Mouse (Mus musculus) left cerebral cortex, adult 8-10 months (tissue): Measurements from ENCODE around the gene Tff3. TPM values are rescaled to one million over a fixed set of nuclear protein-coding genes. Genes with fewer than 3 reads are reported as not detected.
A peak's percentile ranks its signal among the peaks of the same experiment; 100 is the strongest.

ENCODE experiments used
- DNase-seq, 2 experiments: peaks; one replicate each; pipeline ENCODE4 v3.0.0; 2022; ENCODE audit warnings: low spot score in 2 of 2
- total RNA-seq, 4 experiments: library from RNA; stranded (reverse); gene quantifications; 2 replicates each; pipeline ENCODE4 v1.2.4; 2022

The Tff3 gene
- total RNA-seq = not detected

DNA sequence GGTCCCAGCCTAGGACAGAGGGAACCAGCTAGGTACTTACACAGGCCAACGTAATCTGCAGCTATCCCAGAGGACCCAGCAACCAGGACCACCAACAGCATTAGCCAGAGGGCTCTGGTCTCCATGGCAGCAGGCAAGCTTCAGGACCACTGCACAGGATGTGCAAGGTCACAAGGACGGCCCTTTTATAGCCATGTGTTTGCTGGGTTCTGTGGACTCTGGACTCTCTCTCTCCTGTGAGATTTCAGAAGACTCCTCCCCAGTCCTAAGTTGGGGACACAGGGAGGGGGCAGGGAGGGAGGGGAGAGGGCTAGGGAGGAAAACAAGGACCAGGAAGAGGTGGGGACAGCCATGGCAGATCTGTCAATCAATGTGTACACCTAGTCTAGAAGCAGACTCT is at the start of gene Tff3:
Tff3 (minus strand) TSS at position 195 of the 400 bp plus-strand sequence.
- no peak for DNase-seq

DNA sequence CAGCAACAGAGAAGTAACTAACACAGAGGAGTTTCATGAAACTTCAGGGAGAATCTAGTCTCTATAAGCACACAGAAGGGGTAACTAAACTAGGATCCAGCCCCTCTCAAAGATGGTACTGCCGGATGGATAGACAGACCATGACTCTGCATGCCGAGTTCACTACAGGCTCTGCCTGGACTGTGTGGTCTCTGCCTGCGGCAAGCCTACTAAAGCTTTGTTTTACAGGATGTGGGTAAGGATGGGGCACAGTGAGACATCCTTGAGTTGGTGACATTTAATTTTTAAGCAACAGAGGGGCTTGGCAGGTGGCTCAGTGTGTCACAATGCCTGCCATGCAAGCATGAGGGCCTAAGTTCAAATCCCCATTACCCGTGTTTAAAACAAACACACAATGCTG is 46.9 kb upstream of the Tff3 start:
- DNase-seq = no peak

DNA sequence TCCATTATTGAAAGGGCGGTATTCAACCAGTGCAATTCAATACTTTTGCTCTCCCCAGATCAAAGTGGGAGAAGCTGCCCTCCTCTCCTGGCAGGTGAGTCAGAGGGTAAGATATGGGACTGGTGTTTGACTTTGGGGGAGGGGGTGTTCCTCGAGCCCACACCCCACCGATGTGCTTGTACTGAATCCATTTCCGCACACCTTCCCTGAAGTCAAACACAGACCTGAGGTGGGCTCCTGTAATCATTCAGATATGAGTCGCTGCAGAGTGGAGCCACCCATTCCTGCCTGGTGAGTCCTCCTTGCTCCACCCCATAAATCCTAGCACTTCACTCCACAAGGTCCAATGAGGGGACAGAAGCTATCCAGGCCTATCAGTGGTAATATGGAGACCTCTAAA is 40.4 kb upstream of the Tff3 start:
- no peak for DNase-seq

DNA sequence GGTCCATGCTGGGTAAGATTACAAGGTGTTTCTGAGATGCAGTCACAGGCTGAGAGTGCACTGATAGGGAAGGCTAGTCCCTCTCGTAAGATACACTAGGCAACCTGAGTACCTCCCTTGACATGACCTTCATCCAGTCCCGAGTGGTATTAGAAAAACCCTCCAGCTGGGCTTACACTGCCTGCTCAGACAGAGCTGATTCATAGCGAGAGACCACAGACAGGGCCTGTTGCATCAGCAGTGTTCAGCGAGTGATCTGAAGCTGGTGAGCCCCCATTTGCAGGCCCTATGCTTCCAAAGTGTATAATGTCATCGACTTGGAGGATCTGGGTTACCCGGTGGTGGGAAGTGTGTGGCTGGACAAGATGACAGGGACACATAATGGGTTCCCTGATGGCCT is 35.7 kb upstream of the Tff3 start, which contains the start of gene Tff1:
Tff1 (minus strand) TSS at position 151 of the 400 bp plus-strand sequence.
- DNase-seq = no peak

DNA sequence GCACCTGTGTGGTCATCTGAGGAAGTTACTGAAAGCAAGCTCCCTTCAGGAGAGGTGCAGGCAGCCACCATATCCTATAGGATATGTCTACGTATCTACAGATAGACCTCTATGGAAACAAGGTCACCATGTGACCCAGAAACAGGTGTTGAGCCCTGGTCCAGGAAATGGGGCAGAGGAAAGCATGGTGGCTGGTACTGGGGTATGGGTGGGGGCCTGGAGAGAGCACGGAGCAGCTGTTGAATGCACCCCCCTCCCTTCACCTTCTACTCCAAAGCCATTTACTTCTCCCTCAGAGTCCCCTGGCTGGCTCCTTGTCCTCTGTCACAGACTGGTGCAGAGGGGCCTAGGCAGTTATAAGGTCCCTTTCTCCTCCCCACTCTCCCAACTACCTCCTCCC is 34.4 kb upstream of the Tff3 start:
- DNase-seq = no peak

DNA sequence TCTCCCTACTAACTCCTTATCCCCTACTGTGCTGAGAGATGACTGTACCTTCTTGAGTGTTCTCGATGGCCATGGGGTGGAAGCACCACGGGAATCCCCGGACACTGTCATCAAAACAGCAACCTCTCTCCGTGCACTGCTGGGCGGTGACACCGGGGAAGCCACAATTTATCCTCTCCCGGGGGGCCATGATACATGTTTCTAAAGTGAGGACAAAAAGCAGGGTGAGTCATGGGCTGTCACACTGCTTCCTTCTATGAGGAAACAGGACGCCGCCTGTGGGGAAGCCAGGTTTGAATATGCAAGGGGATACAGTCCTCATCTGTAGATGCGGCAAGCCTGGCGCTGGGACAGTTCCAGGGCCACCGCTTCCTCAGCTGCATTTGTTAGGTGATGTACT is 33.2 kb upstream of the Tff3 start:
- no peak for DNase-seq

DNA sequence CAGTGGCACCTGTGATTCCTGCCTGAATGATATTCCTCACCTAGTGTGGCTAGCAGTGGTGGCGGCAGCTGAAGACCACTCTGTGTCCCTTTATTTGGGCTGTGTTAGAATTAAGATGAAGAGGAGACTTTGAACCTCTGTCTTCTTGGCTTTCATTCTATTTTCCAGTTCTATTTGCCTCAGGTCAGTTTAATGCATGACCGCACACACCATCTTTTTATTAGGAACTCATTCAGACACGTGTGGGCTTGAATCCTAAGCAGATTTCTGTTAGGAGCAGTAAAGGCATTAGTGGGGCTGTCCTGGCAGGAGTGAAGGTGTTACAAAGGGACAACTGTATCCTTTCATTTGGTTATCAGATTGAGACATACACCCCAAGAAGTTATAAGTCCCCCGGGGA is 30.8 kb upstream of the Tff3 start:
- no peak for DNase-seq

DNA sequence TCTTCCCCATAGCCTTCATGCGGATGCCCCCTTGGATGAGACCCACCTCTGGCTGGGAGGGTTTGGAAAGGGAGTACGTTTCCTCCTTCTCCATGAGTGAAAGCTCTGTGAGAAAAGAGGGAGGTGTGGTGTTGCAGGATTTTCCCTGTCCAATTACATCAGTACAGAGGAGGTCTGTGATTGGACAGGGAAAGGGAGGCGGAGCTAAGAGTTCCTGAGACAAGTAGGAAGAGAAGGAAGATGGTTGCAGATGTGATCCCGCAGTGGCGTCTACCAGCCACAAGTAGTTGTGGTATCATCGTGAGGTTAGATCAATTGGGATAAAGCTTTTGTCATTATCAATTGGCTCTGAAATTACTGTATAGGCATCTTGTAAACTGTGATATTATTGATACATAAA is 28.5 kb upstream of the Tff3 start:
- no peak for DNase-seq

DNA sequence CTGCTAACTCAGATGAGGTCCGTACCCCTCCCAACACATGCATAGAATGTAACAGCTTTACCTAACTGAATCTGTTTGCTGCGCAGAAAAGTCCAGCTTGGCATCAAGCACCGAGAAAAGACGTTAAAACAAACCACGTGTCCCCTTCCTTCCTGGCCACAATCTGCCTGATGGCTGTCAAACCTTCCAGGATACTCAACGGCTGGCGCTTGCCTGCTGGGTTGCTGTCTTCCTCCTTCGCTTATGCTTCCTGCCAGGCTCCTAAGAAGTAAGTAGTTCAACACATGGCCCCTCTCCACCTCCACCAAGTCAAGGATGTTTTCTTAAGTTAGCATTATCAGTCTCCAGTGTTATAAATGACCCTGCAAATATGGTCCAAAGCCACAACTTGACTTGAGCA is 24.3 kb upstream of the Tff3 start:
- no peak for DNase-seq

DNA sequence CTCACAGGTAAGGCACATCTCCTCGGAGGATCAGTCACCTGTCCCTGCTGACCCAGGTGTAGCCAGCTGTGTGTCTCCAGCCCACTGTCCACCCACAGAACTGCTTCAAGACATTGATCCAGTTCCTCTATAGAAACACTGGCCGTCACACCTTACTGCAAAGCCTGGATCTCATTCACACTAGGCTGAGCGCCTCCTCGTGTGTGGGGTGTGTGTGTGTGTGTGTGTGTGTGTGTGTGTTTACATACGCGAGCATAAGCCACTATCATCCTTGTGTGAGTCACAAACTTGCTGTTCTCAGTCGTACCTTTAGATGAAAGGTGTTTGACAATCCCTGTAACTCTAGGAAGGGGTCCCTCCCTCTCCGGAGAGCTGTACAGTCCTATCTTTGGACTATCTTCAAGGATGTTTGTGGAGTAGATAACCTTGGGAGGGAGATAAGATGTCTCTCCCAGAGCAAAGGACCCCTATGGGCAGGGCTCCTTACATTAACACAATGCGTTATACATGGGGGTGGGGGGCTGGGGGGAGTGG is 23.6 kb upstream of the Tff3 start:
- no peak for DNase-seq

DNA sequence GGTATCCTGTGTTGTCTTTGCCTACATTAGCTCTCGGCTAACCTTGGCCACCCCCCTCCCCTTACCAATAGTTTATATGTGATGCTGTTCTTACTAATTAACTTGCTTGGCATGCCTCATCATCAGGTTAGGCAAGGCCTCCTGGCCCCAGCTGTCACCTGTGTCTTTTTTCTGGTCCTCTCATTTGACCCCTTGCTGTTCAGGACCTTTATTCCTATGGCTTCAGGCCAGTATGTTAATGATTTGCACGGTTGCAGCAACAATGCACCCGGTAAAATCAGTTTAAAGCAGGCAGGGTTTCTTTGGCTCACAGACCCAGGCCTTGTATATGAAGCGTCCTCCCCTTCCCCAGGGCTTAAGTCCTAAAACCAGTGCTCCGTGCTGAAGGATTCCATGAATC is 23.1 kb upstream of the Tff3 start:
- no peak for DNase-seq

DNA sequence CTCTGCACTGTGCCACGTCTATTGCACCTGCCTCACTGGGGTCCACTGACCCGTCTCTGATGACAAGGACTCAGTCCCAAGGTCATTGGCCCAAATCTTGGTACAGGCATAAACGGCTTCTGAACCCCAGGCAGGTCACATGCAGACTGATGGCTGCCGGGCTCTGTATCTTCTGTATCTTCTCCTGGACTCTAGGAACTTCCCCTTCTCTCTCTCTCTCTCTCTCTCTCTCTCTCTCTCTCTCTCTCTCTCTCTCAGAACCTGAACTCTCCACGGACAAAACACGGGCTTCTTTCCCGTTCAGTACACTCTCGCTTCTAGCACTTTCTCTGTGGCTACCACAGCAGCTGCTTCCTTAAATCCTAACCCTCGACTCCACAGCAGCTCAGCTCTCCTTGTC is 16.6 kb upstream of the Tff3 start:
- no peak for DNase-seq

DNA sequence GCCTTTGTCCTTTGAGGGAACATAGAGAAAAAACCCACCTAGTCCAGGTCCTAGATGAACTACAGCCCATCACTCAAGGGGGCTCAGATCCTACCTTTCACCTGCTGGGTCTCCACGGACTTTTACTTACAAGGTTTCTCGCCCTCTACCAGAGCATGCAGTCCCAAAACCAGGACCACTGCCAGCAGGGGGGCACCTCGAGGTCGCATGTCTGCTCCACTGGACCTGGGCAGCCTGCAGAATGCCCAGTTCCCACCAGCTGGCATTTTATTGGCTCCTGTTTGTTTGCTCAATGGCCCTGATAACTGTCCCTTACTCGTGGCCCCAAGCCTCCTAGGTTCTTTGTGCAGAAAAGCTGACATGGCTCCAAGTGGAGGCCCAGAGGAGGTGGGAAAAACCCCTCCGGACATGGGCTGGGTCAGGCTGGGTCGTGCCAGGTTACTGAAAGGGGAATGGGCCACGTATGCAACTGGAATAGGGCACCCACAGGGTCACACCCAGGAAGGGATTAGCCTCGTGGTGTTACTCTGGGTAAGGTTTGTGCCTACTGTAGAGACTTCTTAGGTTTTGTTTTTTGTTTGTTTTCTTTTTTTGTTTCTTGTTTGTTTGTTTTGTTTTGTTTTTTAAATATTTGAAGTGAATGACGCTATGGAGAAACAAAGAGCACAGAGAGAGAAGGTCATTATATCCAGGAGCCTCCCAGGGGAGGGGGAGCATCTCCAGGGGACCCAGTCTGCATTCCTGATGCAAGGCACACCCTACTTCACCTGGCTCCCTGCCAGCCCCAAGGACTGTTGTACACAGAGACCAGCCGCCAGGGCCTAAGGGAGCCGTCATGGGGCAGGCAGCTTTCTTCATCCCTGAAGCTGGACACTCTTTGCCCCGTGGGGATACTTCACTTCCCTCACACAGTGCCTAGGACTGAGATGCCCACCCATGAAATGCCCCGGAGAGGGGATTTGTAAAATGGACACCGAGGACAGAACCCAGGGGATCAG is 14.9 kb upstream of the Tff3 start, which contains the start of gene Tff2:
Tff2 (minus strand) TSS at position 243 of the 998 bp plus-strand sequence.
- no peak for DNase-seq

DNA sequence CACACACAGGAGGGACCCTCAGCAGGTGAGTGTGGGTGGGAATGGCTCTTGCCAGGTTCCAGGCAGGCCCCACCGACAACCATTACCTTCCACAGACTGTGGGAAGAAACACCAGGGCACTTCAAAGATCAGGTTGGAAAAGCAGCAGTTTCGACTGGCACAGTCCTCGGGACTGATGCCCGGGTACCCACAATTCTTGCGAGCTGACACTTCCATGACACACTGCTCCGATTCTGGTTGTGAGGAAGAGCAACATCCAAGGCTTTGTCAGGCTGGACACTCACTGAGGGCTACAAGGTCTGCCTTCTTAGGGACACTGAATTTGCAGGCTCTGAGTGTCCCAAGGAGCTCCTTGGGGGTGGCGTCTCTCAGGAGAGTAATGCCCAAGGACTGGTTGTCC is 12.7 kb upstream of the Tff3 start:
- no peak for DNase-seq

DNA sequence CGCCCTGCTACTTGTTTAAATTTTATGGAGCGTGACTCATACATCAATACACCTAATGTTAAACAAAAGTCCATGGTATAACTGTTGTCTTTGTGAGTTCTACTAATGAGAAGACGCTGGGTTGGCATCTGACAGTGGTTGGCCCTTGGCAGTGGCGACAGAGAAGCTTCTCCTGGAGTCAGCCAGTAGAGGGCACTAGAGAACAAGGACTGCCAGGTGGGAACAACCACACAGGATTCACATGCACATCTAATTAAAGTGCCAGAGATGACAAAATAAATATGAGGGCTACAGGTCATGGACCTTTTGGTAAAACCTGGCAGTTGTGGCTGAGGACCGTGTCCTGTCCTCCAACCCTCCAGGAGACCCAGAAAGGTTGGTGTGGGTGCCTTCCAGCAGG is 9.0 kb upstream of the Tff3 start:
- DNase-seq = no peak

DNA sequence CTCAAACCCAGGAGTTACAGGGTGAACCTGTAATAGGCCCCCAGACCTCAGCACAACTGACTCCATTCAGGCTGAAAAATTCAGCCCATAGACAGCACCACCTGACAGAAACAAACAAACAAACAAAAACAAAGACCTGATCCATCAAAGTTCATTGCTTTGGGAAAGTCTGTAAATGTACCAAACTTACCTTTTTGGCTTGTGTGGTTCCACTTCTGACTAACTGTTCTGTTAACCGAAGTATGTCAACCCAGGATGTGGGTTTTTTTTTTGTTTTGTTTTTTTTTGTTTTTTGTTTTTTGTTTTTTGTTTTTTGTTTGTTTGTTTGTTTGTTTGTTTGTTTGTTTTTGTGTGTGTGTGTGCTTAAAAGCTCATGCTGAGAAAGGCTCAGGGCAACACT is 7.4 kb upstream of the Tff3 start:
- DNase-seq = no peak

DNA sequence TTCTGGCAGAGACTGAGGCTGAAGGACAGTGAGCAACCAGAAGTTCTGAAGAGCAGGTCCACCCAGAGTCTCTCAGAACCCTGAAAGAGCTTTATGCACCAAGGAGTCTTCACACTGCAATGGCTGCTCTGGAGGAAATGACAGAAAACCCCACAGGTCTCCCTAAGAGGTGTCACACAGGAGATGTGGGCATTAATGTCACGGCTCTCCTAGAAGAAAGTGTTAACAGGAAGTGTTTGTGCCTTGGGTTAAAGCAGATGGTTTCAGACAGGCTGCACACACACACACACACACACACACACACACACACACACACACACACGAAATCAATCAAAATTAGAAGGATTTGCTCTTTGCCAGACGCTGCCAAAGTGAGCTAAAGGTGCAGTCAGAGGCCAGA is 6.8 kb upstream of the Tff3 start:
- no peak for DNase-seq

DNA sequence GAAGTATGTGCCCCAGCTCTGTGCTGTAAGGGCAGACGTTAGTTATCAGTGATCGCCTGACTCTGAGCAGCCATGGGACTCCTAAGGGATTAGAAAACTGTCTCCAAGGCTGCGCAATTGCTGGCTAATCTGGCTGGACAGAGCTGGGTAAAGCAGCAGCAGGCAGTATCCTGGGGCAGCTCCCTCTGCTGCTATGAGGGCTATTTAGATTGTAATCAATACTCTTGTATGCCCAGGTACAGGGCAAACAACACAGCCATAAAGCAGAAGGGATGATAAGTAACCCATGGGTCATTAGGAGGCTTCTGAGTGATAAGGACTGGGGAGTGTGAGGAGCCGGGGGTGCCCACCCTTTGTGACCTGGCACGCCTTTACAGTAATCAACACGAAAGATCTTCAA is 5.5 kb upstream of the Tff3 start:
- DNase-seq = no peak

DNA sequence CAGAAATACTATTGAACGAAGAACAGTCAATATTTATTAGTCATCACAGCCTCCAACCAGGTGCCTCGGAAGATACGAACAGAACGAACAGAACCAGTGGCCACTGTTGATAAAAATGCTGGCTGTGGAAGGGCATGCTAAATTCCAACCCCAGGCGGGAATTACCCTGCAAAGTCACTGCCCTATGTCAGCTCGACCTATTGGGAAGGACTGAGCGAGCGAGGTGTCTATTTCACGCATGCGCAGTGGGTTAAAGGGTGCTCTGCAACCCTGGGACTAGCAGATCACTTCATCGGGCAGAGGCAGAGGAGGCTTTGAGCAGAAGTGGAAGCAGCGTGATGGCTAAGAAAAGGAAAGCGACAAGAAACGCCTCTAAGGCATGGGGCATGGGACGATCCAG is 4.3 kb upstream of the Tff3 start:
- no peak for DNase-seq

DNA sequence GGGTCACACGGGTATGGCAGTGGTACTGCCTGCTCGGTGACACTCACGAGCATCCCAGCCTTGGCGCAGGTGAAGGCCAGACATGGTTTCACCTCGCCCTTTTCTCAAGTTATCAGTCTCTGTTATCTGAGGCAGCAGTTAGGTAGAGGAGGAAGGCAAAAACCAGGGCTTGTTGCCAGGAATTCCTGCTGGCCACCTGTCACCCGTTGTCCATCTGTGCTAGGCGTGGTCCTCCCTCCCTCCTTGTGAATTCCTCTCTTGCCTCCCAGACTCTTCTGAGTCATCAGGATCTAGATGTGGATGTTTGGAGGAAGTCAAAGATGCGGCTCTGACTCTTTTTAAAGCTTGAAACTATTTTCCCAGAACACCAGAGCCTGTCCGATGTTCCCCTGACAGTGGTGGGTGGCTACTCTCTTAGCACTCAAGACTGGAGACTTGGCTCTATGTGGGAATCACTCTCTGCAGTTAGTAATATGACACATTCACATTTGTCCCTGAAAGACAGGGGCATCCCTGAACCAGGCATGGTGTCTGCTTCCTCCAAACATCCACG is 1.9 kb upstream of the Tff3 start:
- peak in 1 of 2 experiments; percentile 61 for DNase-seq

DNA sequence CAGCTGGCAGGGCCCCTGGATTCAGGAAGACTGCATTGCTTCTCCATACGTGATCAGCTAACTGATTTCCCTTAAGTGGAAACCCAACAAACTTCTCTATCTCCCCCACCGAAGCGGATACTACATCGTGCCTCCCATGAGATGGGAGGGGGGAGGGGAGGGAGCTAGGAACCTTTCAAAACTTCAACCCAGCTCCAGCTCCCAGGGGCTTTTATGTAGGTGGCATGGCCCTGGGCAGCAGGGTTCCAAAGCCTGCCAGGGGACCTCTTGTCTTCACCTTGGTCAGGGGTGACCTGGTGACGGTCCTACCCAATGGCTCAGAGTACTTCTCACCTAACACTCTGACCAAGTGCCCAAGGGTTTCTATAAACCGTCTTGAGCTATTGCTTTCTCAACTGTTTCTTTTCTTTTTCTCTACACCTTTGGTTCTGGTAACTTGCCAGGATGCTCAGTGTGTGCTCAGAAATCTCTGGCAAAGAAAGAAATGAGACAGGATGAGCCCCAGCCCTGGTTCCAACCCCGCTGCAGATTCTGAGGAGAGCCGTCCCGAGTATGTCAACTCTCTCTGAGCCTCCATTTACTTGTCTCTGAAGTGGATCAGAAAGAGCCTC is 633 bp downstream of the Tff3 start:
- no peak for DNase-seq
